Mouse (Mus musculus) heart, adult 9 months (tissue): Measurements from ENCODE around the gene Cytl1.

Source experiments
- DNase-seq, 2 experiments: peaks; one replicate each; pipeline ENCODE4 v3.0.0; 2022; ENCODE audit warnings: low spot score in 2 of 2

The Cytl1 gene

DNA sequence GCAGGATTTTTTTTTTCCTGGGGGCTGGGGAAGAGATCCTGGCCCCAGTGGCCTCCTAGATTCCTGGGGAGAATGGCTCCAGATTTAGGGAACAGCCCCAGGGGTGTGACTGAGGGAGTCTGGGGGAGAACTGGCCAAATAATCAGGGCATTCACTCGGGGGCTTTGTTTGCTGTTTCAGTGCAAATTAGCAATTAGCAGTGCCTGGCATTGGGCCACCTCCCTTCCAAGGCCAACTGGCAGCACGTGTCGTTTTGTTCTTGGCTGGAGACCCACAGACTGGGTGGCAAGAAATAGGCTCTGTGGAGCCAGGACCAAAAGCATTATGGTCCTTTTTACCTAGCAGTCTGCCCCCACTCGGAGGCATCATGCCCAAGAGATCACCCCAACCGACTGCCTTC, 33.7 kb downstream of the Cytl1 start:
- DNase-seq: no peak

DNA sequence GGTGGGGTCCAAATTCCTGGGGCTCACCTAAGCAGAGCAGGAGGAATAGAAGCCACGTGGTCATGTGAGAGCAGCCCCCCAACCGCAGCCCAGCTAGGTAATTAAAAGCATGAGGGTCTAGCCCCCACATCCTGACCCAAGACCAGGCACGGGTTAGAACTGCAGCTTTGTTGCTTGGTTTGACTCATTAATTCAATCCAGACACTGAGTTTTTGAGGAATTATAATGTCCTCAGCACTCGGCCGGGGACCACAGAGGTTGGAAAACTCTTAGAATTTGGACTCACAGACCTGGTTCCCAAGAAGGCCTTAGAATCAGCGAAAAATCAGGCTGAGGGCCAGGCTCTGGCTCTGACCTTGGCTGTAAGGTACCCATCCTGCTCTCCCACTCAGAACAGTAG, 35.6 kb downstream of the Cytl1 start:
- DNase-seq: no peak

DNA sequence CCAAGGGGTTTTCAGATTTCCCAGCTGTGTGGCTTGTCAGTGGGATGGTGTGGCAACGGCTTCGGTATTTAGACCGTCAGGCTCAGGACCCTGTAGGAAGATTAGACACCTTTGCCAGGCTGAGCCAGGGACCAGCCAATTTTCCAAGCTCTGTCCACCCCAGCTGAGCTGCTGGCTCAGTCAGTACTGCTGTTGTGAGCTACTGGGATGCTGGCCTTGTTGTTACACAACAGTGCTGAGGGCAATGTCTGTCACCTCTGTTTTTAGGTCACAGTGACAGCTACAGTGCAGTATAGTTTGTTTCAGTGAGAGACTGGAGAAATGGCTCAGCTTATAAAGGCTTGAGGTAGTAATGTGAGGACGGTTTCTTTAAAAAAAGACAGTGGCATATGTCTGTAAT, 38.7 kb downstream of the Cytl1 start:
- DNase-seq: no peak

DNA sequence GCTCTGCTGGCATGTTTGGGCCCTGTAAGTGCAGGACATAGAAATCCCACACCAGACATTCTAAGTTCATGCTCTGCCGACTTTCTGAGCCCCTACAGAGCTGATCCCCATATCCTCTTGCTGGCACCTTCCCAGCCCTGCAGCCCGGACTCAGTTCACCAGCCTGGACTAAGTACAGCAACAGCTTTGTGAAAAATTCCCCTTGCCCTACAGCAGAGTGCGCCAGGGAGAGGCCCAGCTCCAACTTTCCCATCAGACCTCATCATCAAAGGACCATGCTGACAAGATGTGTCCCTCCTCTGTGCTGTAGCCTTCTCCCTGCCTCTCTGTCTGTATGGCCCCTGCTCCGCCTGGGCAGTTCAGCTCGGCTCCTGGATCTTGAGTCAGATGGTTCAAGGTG, 40.4 kb downstream of the Cytl1 start:
- no peak for DNase-seq

DNA sequence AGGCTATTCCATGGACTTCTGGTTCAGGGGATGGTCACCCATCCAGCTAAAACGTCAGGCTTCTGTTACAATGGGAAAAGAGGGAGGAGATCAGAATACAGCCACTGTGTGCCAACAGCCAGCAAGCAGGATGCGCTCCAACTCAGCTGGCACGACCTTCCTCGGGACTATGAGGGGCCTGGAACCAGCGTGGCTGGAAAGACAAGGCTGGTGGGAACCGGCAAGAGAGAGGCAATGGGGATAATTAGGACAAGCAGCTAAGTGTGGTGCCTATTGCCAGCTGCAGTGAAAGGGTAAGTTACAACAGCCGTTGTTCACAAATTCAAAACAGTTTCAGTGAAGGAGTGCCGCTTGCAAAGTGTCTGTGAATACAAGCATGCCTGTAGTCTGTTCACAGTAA, 48.0 kb downstream of the Cytl1 start:
- DNase-seq: no peak

DNA sequence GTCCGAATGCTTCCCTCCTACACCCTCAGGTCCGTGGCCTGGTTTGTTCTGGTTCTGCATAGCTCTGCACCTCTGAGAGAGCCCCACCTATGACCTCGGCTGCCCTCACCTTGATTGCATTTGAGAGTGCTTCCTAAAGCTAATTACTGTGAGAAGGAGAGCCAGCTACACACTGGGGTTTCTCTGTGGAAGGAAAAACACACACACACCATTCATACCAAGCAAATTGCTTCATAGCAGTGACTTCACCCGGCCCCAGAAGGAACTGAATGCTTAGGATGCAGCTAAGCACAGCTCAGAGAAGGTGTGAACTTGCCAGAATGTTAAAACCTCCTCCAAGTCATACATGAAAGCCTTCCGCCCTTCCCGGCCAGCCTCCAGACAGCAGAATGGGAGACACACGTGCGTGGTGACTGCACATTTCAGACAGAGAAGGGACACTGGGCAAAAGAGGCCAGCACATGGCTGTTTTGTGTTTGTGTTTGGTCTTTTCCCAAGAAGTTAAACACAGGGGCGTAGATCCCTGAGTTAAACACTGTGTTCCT, 49.6 kb downstream of the Cytl1 start:
- DNase-seq: no peak
